Mouse (Mus musculus) hindbrain, embryonic 15.5 days (tissue): ENCODE results near the gene Filip1. TPM values are rescaled to one million over a fixed set of nuclear protein-coding genes. Genes with fewer than 3 reads are reported as not detected.

ENCODE experiments used
- ATAC-seq: fragments of 200-750 bp; cut with Nextera tagmentation; 2 replicates; pipeline ENCODE4 v1.8.0; 2017; ENCODE audit warnings: low read depth, moderate number of reproducible peaks, moderate TSS enrichment; ENCODE audit not compliant: low FRiP score
- H3K27ac ChIP-seq: fragments of 300-500 bp; sonication (generic); replicated peaks from 2 replicates; pipeline ENCODE4 v1.5.1; 2015; ENCODE audit warnings: mild to moderate bottlenecking, inconsistent platforms
- H3K27me3 ChIP-seq: fragments of 300-500 bp; sonication (generic); 2 replicates; pipeline ENCODE4 v1.6.1; 2015; ENCODE audit warnings: control low read depth, inconsistent platforms
- H3K36me3 ChIP-seq: fragments of 300-500 bp; sonication (generic); 2 replicates; pipeline ENCODE4 v1.6.1; 2015; ENCODE audit warnings: control low read depth, inconsistent platforms
- H3K4me1 ChIP-seq: fragments of 300-500 bp; sonication (generic); replicated peaks from 2 replicates; pipeline ENCODE4 v1.6.1; 2015; ENCODE audit warnings: control low read depth, inconsistent platforms
- H3K4me2 ChIP-seq: fragments of 300-500 bp; sonication (generic); 2 replicates; pipeline ENCODE4 v1.6.1; 2015; ENCODE audit warnings: moderate library complexity, mild to moderate bottlenecking, inconsistent platforms
- H3K4me3 ChIP-seq: fragments of 300-500 bp; sonication (generic); 2 replicates; pipeline ENCODE4 v1.5.1; 2015; ENCODE audit warnings: mild to moderate bottlenecking, inconsistent platforms
- H3K9ac ChIP-seq: fragments of 300-500 bp; sonication (generic); 2 replicates; pipeline ENCODE4 v1.6.1; 2015; ENCODE audit warnings: inconsistent platforms
- H3K9me3 ChIP-seq: fragments of 300-500 bp; sonication (generic); 2 replicates; pipeline ENCODE4 v1.6.1; 2016; ENCODE audit warnings: control low read depth, inconsistent platforms
- WGBS: fragments of 180-500 bp; shearing (Covaris S2); methylation state at CpG from one replicate; pipeline ENCODE4 v1.1.7; 2015; 5-methylcytosine and 5-hydroxymethylcytosine counted together
- polyA plus RNA-seq: library from polyadenylated mRNA; unstranded; fragments of >200 nt; fragmentation: Nextera tagmentation; extraction: Ambion mirVana; gene quantifications from 2 replicates; pipeline ENCODE4 v1.2.1, GENCODE M21; 2015

Gene Filip1
- polyA plus RNA-seq, 1 experiment from 2014 or later, result 2.7 TPM

DNA sequence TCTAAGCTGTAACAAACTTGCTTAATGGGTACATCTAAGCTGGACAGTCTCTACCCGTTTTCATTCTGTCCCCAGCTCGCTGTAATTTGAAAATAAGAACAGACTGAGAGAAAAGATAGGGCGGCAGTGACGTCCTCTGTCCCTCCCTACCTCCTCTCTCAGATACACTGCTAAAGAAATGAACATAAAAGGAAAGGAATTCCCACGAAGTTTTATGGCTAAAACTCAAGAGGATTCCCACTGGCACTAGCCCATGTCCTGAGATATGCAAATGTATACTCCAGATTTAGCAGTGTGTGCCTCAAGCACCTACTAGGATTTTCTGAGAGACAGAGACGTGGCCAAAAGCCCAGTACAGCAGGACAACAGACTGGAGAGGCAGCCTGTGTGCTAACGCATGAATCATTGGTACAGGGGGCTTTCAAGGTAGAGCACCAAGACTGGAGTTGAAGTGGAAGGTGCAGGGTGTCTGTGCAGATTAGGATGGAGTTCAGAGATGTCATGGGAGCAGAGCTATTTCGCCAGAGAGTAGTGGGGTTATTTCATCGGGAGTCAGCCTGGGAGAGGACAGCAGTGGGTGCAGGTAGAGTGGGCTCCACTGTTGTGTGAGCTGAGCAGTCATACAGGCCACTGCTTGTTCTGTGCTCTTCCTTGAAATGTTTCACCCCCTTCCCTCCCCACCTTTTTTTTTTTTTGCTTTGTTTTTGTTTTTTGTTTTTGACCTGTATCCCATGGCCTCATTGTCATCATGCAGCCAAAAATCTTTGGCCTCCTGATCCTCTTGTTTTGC is 92.7 kb downstream of the Filip1 start:
- H3K4me1 ChIP-seq, result no peaks in the 10 kb centered on the region
- H3K4me2 ChIP-seq, result no peak overlapping the region
- H3K27me3 ChIP-seq, result no peaks in the 10 kb centered on the region
- no peaks in the 10 kb centered on the region for H3K36me3 ChIP-seq
- no peak overlapping the region for H3K4me3 ChIP-seq
- H3K9me3 ChIP-seq, result no peaks in the 10 kb centered on the region
- WGBS, result 66% methylated on average over 9 of the region's 9 CpGs
- H3K27ac ChIP-seq, result no peak overlapping the region
- ATAC-seq, result no peak
- no peak overlapping the region for H3K9ac ChIP-seq

DNA sequence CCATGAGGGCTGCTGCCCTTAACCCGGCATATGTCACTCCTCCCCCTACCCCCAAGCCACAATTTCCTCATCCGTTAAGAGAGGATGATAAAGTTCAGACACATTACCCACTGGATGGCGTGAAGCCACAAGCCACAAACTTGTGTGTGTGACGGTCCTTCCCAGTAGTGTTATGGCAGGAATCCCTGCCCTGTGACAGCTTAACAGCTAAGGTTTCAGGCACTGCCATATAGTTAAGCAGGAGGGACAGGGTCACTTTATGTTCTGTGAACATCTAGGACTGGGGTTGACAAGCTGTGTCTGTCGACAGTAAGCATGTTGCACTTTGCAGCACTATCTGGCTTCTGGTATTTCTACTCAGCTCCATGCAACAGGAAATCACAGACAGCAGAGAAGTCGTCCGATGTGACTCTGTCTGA is 93.3 kb downstream of the Filip1 start:
- H3K4me2 ChIP-seq, result no peak overlapping the region
- no peaks in the 10 kb centered on the region for H3K9me3 ChIP-seq
- 85% methylated on average over 7 of the region's 7 CpGs for WGBS
- no peak overlapping the region for H3K4me3 ChIP-seq
- H3K27ac ChIP-seq, result no peak overlapping the region
- no peak overlapping the region for H3K9ac ChIP-seq
- no peaks in the 10 kb centered on the region for H3K4me1 ChIP-seq
- ATAC-seq, result no peak
- H3K36me3 ChIP-seq, result no peaks in the 10 kb centered on the region
- no peaks in the 10 kb centered on the region for H3K27me3 ChIP-seq

DNA sequence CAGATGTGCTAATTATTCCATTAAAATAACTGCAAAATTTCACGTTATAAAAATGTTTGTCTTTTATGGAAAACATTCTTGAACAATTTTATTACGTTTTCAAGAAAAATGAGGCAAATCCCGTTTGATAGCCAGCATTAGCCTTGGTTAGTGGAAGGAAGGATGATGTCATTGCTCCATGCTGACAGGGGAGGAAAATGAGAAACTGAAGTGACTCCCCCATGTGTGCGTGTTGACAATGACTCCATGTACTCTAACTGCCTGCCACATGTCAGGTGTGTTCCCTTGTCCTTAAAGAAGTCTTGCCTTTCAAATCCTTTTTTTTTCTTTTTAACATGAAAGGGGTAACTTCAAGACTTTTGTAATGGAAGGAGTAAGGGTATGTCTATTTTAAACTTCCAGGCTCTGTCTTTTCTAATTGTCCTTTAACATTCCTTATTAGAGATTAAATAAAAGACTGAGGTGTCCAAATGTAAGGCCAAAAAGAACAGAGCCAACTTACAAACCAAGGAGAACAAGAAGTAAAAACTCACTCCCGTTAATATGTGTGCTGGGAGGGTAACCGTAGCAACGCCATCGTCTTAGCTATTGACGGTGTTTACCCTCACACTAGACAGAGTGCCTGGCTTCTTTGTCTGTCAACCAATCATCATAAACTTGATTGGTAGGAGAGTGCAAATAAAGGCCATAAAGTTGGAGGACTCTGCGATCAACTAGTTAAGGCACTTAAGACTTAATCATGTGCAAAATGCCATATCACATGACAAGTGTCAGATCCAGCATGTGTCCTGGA is 94.1 kb downstream of the Filip1 start:
- H3K27me3 ChIP-seq, result no peaks in the 10 kb centered on the region
- no peaks in the 10 kb centered on the region for H3K4me1 ChIP-seq
- H3K9ac ChIP-seq, result no peak overlapping the region
- ATAC-seq, result no peak
- WGBS, result 63% methylated on average over 10 of the region's 10 CpGs
- no peak overlapping the region for H3K4me2 ChIP-seq
- H3K4me3 ChIP-seq, result no peak overlapping the region
- no peak overlapping the region for H3K27ac ChIP-seq
- H3K9me3 ChIP-seq, result no peaks in the 10 kb centered on the region
- no peaks in the 10 kb centered on the region for H3K36me3 ChIP-seq

DNA sequence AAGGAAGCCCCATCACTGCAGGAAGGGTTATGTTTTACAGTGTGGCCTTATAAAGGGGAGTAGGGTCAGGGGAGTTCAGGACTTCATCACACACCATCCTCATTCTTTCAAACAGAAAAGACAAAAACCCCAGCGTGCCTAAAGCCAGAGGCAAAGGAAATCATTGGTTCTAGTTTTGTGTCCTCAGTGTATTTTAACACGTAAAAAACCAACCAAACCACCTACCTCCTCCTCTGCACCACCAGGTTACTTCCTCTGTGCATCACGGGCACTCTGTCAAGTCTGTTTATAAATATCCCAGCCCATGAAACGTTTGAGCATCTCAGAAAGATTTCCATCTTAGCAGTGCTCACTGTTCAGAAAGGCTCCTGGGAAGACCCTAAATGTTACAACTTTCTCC is 98.4 kb downstream of the Filip1 start:
- Histone ChIP-seq H3K4me1 (no peaks in the 10 kb centered on the region), H3K4me3 (no peak overlapping the region), H3K9ac (no peak overlapping the region), H3K27me3 (no peaks in the 10 kb centered on the region), H3K27ac (no peak overlapping the region), H3K4me2 (no peak overlapping the region), H3K9me3 (no peaks in the 10 kb centered on the region), H3K36me3 (no peaks in the 10 kb centered on the region)
- 41% methylated on average over 4 of the region's 4 CpGs for WGBS
- no peak for ATAC-seq

DNA sequence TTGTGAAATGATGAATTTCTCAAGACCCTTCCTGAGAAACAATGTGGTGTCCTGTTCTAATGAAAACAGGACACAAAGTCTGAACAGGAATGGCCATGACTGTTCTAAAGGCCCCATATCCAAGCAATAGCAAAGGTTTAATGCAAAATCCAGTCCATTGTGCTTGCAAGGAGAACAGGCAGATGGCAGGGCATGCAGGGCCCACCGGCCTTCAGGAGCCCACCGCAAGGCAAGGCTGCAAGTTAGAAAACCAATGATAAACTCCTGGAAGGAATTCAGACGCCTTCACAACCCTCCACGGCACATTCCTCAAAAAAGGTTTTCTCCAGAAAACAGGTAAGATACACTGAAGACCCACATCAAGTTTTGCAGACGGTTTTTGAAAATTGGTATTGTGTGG is 99.7 kb downstream of the Filip1 start:
- ATAC-seq, result no peak
- Histone ChIP-seq H3K27me3 (no peaks in the 10 kb centered on the region), H3K9me3 (no peaks in the 10 kb centered on the region), H3K27ac (no peak overlapping the region), H3K4me2 (no peak overlapping the region), H3K4me3 (no peak overlapping the region), H3K9ac (no peak overlapping the region), H3K4me1 (no peaks in the 10 kb centered on the region), H3K36me3 (no peaks in the 10 kb centered on the region)
- 84% methylated on average over 5 of the region's 5 CpGs for WGBS

DNA sequence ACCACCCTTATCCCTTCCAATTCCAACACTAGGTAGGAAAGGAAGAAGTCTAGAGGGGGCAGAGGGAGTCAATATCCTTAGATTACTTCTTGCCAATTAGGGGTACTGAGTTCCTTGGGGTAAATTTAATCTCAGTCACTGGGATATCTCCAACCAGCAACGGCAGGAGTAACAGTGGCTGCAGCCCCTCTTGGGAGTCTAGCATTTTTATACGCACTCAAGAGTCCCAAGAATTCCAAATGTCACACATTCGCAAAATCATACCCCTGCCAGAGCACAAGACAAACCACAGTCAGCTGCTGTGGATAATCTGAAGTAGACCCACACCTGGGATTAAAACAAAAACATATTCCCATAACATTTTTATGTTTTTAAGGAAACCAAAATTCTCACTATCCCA is 102.5 kb downstream of the Filip1 start:
- Histone ChIP-seq H3K27me3 (no peaks in the 10 kb centered on the region), H3K4me3 (no peak overlapping the region), H3K36me3 (no peaks in the 10 kb centered on the region), H3K4me1 (no peaks in the 10 kb centered on the region), H3K4me2 (no peak overlapping the region), H3K9me3 (no peaks in the 10 kb centered on the region), H3K9ac (no peak overlapping the region), H3K27ac (no peak overlapping the region)
- 91% methylated on average over 3 of the region's 3 CpGs for WGBS
- ATAC-seq, result no peak

DNA sequence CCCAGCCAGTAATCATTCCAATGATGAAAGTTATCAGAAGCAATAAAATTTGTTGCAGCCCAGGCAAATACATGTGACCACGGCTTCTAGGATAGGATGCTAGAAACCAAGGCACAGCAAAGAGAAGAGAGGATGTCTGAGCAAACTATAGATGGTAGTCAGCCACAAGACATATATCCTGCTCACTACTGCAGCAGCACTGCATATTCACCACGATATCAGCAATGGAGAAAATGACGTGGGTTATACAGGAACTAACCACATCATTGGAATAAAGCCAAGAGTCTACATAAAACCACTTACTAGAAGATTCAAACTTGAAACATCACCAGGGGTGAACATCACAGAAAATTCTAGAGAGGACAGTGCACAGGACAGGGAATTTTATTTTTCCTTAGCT is 113.8 kb downstream of the Filip1 start:
- no peaks in the 10 kb centered on the region for H3K9me3 ChIP-seq
- no peak overlapping the region for H3K9ac ChIP-seq
- H3K27ac ChIP-seq, result no peak overlapping the region
- 89% methylated on average over 3 of the region's 3 CpGs for WGBS
- no peak overlapping the region for H3K4me3 ChIP-seq
- no peaks in the 10 kb centered on the region for H3K4me1 ChIP-seq
- no peaks in the 10 kb centered on the region for H3K36me3 ChIP-seq
- ATAC-seq, result no peak
- H3K4me2 ChIP-seq, result no peak overlapping the region
- H3K27me3 ChIP-seq, result no peaks in the 10 kb centered on the region

DNA sequence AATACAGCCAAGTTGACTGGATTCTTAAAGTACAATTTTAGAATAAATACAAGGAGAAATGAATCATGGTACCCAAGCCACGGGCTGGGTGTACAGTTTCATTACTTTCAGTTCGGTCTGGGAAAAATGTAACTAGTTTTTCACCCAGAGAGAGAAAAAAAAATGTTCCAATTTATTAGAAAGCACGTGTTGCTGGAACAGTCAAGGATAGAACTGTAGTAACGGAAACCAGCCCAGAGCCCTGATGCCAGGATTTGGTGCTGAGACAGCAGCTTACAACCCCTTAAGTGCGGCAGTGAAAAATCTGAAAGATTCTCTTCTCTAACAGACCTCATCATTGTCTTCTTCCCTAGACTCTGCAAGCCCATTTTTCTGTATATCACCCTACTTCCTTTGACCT is 118.0 kb downstream of the Filip1 start:
- Histone ChIP-seq H3K36me3 (no peaks in the 10 kb centered on the region), H3K27ac (no peak overlapping the region), H3K4me1 (0 out of 2 replicates have a peak, but pooled peaks cover 7% of the 10 kb centered on the region), H3K4me3 (no peak overlapping the region), H3K27me3 (no peaks in the 10 kb centered on the region), H3K9me3 (no peaks in the 10 kb centered on the region), H3K9ac (no peak overlapping the region), H3K4me2 (no peak overlapping the region)
- WGBS, result 81% methylated on average over 5 of the region's 5 CpGs
- ATAC-seq, result no peak

DNA sequence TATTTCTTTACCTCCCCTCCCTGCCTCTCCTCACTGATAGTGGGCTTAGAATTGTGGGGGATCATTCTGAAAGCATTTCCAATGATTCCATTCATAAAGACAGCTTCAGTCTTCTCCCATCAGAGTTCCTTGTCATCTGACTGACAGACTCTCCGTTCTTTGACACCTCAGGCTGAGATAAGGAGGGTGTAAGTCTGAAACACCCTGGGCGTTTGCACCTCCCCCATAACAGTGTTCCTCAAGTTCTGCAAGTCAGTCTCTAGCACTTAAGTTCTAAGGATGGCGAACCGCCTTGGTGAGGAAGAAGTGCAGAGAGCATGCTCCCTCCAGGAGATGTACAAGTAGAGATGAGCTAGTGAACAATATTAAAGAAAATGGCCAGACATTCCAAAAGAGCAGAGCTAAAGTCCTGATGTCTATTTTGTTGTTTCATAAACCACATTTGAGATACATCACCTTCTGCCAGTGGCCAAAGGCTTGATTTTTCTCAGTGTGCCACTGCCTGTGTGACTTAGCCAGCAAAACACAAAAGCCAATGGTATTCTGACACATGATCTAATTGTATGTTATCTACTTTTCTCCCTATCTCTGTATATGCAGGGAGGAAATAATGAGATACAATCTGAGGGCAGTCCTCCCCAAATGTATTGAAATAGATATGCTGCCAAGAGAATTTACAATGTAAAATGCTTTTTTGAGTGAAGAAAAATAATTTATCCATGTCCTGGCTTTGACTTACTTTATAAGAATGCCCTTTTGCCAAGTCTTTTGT is 118.6 kb downstream of the Filip1 start:
- Histone ChIP-seq H3K4me1 (0 out of 2 replicates have a peak, but pooled peaks cover 7% of the 10 kb centered on the region), H3K27ac (no peak overlapping the region), H3K4me2 (no peak overlapping the region), H3K9me3 (no peaks in the 10 kb centered on the region), H3K4me3 (no peak overlapping the region), H3K9ac (no peak overlapping the region), H3K27me3 (no peaks in the 10 kb centered on the region), H3K36me3 (no peaks in the 10 kb centered on the region)
- 86% methylated on average over 4 of the region's 4 CpGs for WGBS
- ATAC-seq, result no peak

DNA sequence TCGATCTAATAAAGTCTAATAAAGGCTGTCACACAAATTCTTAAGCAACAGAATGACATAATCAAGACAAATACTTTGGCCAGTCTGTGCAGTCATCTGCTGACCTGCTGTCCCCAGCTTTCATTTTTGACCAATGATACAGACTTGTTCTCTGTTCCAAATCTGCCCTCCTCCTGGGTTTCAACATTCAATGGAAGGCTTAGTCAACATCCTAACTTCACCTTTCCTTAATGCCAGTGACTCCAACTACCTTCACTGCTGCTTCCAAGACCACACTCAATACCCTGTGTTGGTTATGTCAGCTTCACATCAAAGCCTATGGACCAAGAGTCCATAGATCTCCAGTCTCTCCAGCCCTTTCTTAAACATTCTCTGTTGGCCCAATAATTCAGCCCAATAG is 120.5 kb downstream of the Filip1 start:
- Histone ChIP-seq H3K36me3 (no peaks in the 10 kb centered on the region), H3K9me3 (no peaks in the 10 kb centered on the region), H3K4me1 (0 out of 2 replicates have a peak, but pooled peaks cover 7% of the 10 kb centered on the region), H3K4me2 (no peak overlapping the region), H3K27ac (no peak overlapping the region), H3K27me3 (no peaks in the 10 kb centered on the region), H3K4me3 (no peak overlapping the region), H3K9ac (no peak overlapping the region)
- ATAC-seq, result no peak
- 97% methylated on average over 1 of the region's 1 CpGs for WGBS

DNA sequence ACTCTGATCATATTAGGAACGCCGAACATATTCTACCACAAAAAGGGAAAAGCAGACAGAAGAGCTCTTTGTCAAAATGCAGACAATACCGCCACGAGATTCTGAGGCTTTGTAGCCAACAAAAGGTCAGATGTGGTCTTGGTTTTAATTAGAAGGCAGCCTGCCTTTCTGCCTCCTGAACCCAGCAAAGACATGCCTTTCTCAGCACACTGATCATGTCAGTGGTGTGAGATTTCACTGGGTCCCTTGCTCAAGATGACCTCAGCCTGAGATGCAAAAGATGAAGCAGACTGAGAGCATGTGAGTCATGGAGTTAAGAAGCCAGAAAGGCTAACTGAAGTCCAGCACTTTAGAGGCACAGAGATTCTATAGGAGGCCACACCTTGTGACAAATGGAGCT is 122.2 kb downstream of the Filip1 start:
- WGBS, result 14% methylated on average over 4 of the region's 4 CpGs
- Histone ChIP-seq H3K9me3 (no peaks in the 10 kb centered on the region), H3K9ac (no peak overlapping the region), H3K4me3 (no peak overlapping the region), H3K27me3 (no peaks in the 10 kb centered on the region), H3K4me2 (no peak overlapping the region), H3K36me3 (no peaks in the 10 kb centered on the region), H3K4me1 (0 out of 2 replicates have a peak, but pooled peaks cover 7% of the 10 kb centered on the region), H3K27ac (no peak overlapping the region)
- no peak for ATAC-seq

DNA sequence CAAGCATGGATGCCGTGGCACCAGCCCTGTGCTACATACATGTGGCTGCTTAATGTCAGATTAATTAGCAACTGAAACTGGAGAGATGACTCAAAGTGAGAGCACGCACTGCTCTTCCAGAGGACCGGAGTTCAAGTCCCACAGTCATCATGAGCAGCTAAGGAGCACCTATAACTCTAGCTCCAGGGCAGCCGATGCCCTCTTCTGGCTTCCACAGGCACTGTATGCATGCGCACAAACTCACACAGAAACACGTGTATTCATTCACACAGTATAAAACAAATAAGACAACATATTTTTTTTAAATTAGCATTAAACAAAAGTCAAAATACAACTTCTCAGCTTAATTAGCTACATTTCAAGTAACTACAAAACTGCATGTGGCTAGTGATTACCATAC is 123.5 kb downstream of the Filip1 start:
- no peak for ATAC-seq
- 87% methylated on average over 6 of the region's 6 CpGs for WGBS

More for the DNA sequence above, 123.5 kb downstream of the Filip1 start:
- Histone ChIP-seq H3K9me3 (no peaks in the 10 kb centered on the region), H3K27me3 (no peaks in the 10 kb centered on the region), H3K4me3 (no peak overlapping the region), H3K4me1 (0 out of 2 replicates have a peak, but pooled peaks cover 7% of the 10 kb centered on the region), H3K36me3 (no peaks in the 10 kb centered on the region), H3K27ac (no peak overlapping the region), H3K4me2 (no peak overlapping the region), H3K9ac (no peak overlapping the region)
